Mouse (Mus musculus): ENCODE measurements around the gene Nod1.
A peak's percentile ranks its signal among the peaks of the same experiment; 100 is the strongest.
"Not testable (repeated sequence)": the region's sequence is repeated elsewhere in the genome, so short reads cannot be mapped to it uniquely, and the experiment has no call there.

Nod1 gene

GRCm38 (mm10) chr6:54975616-54976015 is 3.2 kb upstream of the Nod1 start:
- no peak for DNase-seq

GRCm38 (mm10) chr6:54974501-54974900 is 2.1 kb upstream of the Nod1 start:
- peak; percentile 70 for DNase-seq

- peak; percentile 35 for DNase-seq
Observed at GRCm38 (mm10) chr6:54972929-54973211, 458 bp upstream of the Nod1 start.

GRCm38 (mm10) chr6:54971731-54972110 is 691 bp downstream of the Nod1 start:
- DNase-seq: no peak

GRCm38 (mm10) chr6:54970506-54970905 is 1.9 kb downstream of the Nod1 start:
- no peak for DNase-seq

GRCm38 (mm10) chr6:54969801-54970200 is 2.6 kb downstream of the Nod1 start:
- DNase-seq: no peak

- no peak for DNase-seq
Observed at GRCm38 (mm10) chr6:54967591-54967990, 4.8 kb downstream of the Nod1 start.

GRCm38 (mm10) chr6:54965234-54965633 is 7.2 kb downstream of the Nod1 start:
- DNase-seq: no peak

- no peak for DNase-seq
Observed at GRCm38 (mm10) chr6:54964755-54965154, 7.7 kb downstream of the Nod1 start.

GRCm38 (mm10) chr6:54963599-54963998 is 8.8 kb downstream of the Nod1 start:
- no peak for DNase-seq

- no peak for DNase-seq
Observed at GRCm38 (mm10) chr6:54957655-54958054, 14.8 kb downstream of the Nod1 start.

- DNase-seq: no peak
Observed at GRCm38 (mm10) chr6:54956425-54956824, 16.0 kb downstream of the Nod1 start.

GRCm38 (mm10) chr6:54955949-54956348 is 16.5 kb downstream of the Nod1 start:
- no peak for DNase-seq

GRCm38 (mm10) chr6:54954659-54955414 is 17.6 kb downstream of the Nod1 start:
- DNase-seq: no peak

- not testable (repeated sequence) for DNase-seq
Observed at GRCm38 (mm10) chr6:54953399-54953798, 19.0 kb downstream of the Nod1 start.

GRCm38 (mm10) chr6:54952542-54952941 is 19.9 kb downstream of the Nod1 start:
- DNase-seq: no peak

GRCm38 (mm10) chr6:54948682-54949081 is 23.7 kb downstream of the Nod1 start:
- DNase-seq: no peak

GRCm38 (mm10) chr6:54946241-54946953 is 26.0 kb downstream of the Nod1 start:
- DNase-seq: no peak

- DNase-seq: no peak
Observed at GRCm38 (mm10) chr6:54944551-54944950, 27.9 kb downstream of the Nod1 start.

- DNase-seq: no peak
Observed at GRCm38 (mm10) chr6:54943753-54944152, 28.7 kb downstream of the Nod1 start.

GRCm38 (mm10) chr6:54943292-54943691 is 29.1 kb downstream of the Nod1 start:
- no peak for DNase-seq

- DNase-seq: no peak
Observed at GRCm38 (mm10) chr6:54941149-54941548, 31.3 kb downstream of the Nod1 start.

GRCm38 (mm10) chr6:54940126-54940525 is 32.3 kb downstream of the Nod1 start:
- DNase-seq: no peak

GRCm38 (mm10) chr6:54939631-54940030 is 32.8 kb downstream of the Nod1 start:
- DNase-seq: no peak

- DNase-seq: no peak
Observed at GRCm38 (mm10) chr6:54936496-54936895, 35.9 kb downstream of the Nod1 start.
